Mouse (Mus musculus): ENCODE measurements around the gene Ank3.

Gene Ank3

DNA sequence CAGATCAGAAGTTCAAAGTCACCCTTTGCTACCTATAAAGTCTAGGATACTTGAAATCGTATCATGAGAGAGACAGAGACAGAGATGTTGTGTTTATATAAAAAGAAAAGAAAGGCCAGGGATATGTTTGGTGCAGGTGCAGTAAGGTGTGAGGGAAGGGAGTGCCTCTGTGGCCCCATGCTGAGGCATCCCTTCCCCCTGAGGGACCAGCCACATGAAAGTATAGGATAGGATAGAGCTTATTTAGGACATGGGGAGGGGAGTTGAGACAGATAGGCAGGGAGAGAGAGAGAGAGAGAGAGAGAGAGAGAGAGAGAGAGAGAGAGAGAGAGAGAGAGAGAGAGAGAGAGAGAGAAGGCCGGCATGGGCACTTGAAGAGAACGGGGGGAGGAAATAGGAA, 175.2 kb downstream of the Ank3 start:
- in situ Hi-C loops (cut with MboI) = no loop called here

DNA sequence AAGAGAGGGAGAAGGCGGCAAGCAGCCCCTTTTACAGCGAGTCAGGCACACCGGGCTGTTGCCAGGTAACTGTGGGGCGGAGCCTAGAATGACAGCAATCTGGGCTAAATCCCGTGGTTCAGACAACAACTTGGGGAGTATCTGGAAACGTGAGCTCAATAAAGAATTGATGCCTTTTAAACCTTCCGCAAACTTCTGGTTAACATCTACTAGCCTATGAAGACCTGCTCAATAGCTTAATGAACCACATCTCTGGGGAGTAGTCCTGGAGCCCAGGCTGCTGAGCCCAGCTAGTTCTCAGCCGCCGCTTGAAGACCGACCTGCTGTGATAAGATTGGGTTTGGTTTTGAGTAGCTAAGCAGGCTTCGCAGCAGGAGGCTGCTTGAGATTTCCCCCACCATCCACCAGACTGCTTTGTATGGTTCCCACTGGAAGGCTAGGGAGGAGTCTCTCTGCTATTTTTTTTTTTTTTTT, 175.7 kb downstream of the Ank3 start:
- in situ Hi-C loops (cut with MboI) = no loop called here

DNA sequence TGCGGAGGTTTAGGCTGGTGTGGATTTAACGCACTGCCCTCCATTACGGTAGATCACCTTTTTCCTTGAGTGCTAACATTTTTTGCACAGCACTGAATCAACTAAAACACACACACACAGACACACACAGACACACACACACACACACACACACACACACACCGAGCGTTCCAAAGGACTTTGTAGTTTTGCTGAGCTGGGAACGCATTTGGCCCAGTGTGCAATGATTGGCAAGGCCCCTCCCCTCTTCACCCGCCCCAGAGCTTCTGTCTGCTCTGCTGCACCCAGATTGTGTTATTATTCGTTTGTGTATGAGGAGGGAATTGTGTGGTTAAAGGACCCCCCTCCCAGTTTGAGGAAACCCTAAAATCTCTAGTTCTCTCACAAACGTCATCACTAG, 176.3 kb downstream of the Ank3 start:
- in situ Hi-C loops (cut with MboI) = no loop called here

DNA sequence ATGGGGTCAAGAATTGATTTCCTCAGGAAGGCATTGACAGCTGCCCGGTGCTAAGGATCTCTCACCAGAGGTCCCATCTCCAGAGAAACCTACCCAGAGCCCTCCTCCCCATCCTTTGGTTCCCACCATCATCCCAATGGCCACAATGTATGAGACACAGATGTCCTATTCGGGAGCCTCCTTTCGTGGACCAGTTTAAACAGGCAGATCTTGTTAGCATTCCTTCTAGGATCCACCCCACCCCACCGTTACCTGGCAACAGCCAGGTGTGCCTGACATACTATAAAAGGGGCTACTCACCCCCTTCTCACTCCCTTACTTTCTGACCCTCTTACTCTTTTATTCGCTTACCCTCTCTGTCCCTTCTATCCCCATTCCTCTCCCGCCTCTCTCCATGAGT, 176.9 kb downstream of the Ank3 start:
- in situ Hi-C loops (cut with MboI) = no loop called here

DNA sequence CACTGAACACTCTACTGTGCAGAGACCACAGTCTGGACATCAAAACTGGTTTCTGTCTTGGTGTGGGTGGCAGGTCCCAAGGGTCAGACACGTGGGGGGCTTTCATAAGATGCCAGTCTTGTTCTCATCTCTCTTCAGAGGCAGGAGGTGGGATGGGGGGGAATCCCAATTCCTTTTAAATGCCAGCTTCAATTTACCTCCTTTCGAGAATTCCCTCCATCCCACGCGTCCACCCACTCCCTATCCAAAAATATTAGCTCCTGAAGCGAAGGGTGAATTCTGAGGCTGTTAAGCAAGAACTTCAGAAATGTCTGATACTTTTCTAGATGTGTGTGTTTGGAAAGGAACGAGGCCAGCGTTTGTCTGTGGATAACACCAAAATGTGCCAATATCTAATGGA, 177.7 kb downstream of the Ank3 start:
- in situ Hi-C loops (cut with MboI) = no loop called here

DNA sequence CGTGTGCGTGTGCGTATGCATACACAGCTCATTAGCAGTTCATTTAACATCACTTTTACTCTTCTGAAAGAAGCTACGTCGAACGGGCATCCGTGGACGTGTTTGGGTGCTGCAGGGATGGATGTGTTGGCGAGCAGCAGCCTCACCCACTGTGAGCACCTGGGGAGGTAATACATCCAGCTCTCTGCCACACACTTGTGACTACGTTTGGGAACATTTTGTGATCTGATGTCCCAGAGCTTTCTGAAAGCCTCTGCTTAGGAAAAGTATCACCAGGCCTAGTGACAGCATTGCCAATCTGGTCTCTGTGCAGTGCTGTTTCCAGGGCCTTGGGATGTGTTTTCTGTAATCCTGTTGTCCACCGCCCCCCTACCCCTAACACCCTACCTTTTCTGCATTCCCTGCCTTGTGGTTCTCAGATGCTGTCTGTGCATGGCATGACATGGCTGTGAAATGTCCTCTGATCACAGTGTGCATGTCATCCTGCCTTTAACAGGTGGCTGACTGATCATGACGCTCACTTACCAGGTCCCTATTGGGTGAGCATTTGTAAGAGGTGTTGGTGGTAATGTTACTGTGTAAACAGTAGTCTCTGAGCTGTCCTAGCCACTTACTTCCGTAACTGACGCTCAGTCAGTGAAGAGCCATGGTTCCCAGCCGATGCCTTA, 178.6 kb downstream of the Ank3 start:
- in situ Hi-C loops (cut with MboI) = no loop called here

DNA sequence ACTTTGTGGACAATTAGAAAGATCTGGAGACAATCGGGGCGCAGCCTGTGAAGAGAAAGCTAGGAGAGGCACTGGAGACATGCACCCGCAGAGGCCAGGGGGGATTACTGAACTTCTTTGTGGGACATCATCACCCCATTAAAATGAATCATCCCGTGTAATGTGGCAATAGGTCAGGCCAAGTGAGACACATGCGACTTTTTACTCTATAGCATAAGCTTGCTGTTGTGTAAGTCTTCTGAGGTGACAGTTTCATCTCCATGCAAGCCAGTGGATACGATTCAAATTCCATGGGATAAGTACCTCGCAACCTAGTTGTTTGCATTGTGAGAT, 179.1 kb downstream of the Ank3 start:
- in situ Hi-C loops (cut with MboI) = no loop called here

DNA sequence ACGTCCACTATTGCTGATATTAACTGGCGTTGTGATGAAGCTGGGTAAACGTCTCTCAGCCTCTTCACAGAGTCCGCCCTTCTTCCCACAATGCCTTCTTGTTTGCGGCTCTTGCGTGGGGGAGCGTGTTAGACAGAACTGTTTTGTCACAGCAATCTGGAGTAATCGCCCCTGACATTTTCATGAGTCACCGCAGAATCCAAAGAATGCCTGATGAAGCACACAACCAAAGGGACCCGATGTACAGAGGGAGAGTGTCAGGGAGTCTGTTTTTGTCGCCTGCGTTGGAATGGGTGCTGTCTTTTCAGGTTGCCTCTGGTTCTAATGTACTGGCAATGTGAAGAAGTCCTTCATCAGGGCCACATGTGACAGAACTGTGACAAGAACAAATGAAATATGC, 181.0 kb downstream of the Ank3 start:
- in situ Hi-C loops (cut with MboI) = no loop called here

DNA sequence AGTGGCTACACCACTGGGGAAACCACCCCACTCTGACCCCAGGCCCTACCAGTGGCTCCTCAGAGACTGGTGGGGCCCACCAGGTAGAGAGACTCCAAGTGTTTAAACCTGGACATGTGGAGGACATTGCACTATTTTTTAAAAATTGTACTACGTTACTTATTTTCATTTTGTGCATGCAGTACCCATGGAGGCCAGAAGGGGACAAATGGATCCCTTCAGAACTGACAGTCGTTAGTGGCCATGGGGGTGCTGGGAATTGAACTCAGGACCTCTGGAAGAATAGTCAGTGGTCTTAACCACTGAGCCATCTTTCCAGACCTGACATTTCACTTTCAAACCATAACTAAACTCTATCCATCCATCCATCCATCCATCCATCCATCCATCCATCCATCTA, 183.0 kb downstream of the Ank3 start:
- in situ Hi-C loops (cut with MboI) = no loop called here

DNA sequence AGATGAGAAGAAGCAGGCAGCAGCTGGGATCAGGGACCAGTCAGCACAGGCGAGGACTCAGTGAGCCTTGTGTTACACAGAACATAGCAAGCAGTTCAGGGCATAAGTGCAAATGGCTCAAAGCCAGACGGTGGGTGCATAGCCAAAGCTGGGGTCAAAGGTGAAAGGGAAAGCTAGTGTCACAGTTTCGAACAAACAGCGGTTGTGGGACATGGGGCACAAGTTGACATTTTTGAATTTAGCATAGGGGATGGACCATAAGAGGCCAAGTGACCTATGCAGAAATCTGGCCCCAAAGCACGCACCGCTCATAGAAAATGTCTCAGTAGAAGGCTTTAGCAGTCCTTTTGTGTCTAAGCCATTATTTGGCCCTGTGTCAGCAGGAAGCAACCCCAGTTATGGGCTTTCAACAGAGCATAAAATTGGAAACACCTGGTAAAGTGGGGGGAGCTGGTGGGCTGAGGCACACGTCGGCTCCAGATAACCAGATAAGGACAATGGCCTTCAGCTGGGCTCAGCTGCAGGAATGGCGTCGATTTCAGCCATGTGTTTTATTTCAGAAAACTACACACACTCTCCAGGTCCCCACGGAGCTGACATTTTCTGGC, 185.4 kb downstream of the Ank3 start:
- in situ Hi-C loops (cut with MboI) = no loop called here

DNA sequence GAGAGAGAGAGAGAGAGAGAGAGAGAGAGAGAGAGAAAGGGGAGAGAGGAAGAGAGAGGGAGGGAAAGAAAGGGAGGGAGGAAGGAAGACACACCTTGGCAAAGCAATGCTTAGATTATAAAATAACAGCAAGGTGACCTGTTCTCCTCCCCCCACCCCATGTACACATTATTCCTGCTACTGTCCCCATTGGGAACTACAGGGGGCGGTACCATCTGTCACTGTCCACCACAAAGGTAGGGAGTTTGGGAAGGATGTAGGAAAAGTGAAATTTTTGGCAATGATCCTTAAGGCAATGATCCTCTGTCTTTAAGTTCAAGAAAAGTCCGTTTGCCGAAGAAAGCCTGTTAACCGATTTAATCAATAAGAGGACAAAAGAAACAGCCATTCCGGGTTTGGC, 186.0 kb downstream of the Ank3 start:
- in situ Hi-C loops (cut with MboI) = no loop called here

DNA sequence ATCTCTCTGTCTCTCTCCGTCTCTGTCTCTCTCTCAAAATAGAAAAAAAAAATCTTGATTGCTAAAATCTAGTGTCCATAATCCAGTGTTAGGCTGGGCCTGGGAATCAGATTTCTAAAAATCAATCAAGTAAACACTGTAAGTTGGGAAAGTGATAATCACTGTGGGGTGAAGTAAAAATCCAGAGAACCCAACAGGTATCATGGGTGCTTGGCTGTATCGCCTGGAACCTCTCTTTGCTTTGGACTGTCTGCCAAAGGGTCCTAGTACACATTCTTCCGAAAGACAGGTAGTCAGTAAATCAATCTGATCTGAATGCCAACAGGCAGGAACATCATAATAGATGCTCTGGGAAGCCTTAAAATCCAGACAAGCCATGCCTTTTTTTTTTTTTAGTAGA, 186.7 kb downstream of the Ank3 start:
- in situ Hi-C loops (cut with MboI) = no loop called here

DNA sequence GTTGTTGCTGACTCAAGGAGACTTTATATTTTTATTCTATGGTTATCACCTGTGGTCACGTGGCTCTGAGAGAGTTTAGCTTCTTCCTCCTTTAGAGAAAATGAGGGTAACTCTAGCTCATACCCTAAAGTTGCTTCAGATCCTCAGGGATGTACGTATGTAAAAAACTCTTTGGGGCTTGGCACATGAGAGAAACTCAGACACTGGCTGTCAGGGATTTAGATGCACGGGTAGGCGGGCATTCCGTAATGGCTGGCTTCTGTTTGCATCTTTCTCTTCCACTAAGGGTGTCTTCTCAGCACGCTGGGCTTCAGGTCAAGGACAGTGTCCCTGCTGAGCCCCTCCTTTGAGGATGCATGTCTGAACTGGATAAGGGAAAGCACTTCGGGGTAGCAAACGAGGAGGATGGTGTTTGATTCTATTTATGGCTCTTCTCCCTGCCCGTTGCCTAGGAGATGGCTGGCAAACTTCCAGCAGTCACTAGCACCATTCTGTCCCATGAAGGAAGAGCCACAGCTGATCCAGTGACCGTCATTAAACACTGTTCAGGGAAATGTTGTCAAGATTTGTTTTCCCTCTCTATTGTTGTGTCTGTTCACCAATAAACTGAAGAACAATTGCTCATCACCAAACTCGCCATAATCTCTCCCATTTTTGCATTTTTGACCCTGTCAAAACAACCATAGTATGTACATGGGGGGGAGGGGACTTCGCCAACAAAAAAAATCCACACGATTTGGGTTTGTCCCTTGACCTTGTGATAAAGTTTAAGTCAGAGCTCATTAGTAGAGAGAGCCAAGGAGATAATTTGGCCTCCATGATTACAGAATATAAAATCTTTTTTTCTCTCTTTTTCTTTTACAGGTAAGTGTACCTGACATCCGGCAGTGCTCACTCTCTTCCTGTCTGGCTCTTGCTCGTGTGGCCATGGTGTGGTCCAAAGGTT, 195.9 kb downstream of the Ank3 start:
- in situ Hi-C loops (cut with MboI) = no loop called here

DNA sequence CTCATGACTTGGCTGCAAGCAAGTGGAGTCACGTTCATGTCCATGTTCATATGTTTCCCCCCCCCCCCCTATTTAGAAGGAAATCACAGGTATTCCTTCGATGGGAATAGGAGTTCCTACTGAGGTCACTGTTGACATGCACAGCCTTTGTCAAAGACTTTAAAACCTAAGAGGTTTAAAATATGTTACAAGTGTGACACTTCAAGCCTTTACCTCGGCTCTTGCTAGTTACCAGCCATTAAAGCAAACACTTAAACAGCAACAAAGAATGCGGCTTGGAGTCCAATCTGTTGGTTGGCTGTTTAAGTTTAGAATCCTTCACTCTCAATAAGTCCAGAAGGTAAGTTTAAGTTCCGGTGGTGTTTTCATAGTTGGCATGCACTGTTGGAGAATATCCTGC, 196.9 kb downstream of the Ank3 start:
- in situ Hi-C loops (cut with MboI) = no loop called here

DNA sequence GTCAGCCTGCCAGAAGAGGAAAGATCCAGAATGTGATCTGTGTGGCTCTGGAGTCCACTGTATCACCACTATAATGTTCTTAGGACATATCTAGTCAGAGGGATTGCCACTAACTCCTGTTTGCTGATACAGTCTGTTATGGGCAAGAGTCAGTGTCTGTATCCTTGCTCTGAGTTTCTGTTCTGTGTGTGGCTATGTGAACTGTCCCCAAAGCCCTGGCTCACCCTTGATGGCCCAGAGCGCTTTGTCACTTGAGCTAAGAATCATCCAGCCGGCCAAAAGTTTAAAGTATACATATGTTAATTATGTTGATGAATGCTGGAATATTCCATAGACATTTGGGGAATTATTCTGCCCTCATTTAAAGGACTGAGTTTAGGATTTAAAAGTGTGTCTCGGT, 202.9 kb downstream of the Ank3 start:
- in situ Hi-C loops (cut with MboI) = no loop called here

DNA sequence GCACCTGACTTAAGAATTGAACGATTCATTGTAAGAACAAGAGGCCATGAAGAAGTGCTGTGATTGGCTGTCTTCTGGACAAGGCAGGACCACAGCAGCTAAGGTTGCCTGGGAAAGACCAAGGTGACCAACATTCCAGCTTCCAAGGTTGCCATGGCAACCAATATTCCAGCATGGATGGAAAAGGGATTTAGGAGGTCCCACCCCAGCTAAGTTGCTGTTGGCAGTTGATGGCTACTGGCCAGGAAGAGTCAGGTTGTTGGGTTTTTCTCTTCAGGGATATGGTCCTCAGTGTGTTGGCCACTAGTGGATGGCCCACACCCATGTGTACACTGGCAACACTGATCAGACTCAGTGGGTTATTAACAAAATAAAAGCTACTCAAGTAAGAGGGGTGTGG, 204.1 kb downstream of the Ank3 start:
- in situ Hi-C loops (cut with MboI) = no loop called here

DNA sequence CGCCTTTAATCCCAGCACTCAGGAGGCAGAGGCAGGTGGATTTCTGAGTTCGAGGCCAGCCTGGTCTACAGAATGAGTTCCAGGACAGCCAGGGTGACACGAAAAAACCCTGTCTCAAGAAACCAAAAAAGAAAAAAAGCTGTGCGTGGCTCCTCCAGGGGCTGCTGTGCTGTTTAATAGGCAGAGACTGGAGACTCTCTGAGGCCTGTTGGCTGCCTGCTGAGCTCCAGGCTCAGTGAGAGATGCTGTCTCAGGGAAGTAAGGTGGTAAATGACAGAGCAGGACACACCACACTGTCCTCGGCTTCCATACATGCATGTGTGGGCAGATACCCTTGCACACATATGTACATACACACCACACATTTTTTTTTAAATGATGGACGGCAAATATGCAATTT, 206.0 kb downstream of the Ank3 start:
- in situ Hi-C loops (cut with MboI) = no loop called here

DNA sequence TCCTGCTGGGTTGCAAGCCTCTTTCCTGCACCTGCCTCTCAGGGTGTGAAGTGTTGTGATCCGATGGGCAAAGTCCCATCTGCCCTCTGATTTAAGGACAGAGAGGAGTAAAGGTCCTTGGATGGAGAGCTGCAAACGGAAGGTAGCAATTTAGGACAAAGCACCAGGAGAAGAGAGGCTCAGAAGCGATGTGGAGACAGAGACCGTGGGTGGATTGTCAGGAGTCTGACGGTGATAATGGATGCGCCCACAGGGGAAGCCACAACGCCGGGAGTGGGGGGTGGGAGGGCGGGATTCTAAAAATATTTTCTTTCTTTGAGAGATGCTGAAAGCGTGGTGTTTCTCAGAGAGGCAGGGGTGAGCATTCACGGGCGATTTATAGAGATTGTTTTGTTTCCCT, 206.6 kb downstream of the Ank3 start:
- in situ Hi-C loops (cut with MboI) = no loop called here

DNA sequence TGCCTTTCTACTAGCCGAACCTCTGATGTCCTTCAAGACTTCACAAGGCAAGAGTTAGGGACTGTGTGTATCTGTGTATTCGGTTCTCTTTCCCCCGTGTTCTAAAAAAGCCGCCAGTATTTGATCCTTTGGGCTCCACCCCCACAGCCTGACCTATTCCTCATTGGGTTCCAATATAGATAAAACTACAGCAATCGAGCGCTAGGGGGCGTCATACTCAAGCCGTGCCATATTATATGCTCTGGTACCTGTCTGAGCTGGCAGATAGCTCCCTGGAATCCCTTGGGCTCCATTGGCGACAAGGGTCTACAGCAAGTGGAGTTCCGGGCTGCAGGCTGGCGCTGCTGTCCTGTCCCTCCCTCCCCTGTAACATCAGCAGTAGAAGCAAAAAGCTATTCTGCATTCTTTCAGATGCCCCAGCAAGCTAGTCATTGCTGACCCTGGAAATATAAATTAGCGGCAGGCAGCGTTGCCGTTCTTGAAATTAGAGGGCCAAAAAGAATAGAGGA, 209.1 kb downstream of the Ank3 start:
- in situ Hi-C loops (cut with MboI) = no loop called here

DNA sequence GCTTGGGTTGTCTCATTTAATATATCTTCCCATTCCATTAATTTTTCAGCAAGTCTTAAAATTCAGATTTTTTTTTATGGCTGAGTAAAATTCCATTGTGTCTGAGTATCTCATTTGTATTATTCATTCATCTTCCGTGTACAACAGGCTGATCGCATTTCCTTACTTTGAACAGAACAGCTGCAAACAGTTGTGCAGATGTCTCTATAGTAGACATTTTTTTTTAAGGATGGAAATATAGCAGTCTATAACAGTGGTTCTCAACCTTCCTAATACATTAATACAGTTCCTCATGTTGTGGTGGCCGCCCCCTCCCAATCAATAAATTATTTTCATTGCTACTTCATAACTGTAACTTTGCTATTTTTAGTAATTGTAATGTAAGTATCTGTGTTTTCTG, 212.7 kb downstream of the Ank3 start:
- in situ Hi-C loops (cut with MboI) = no loop called here

DNA sequence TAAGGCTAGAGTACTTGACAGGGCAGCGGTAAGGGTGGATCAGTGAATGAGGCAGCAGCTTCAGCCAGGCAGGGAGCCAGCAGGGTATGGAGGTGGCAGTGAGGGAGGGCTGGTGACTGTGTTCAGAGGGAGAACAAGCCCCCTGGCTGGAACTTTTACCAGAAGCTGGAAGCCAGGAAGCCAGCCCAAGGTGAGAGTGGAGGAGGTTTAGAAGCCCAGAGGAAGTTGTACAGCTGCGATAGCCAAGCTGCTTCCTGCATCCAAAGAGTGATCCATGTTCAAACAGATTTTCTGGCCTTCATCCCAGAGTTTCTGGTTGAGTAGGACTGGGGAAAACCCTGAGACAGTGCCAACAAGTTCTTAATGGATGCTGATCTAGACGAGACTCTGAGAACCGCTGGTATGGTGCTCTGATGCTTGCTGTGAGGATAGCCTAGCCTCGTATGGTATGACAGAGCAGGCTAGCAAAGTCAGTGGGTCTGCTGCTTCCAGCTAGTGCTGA, 213.3 kb downstream of the Ank3 start:
- in situ Hi-C loops (cut with MboI) = no loop called here

DNA sequence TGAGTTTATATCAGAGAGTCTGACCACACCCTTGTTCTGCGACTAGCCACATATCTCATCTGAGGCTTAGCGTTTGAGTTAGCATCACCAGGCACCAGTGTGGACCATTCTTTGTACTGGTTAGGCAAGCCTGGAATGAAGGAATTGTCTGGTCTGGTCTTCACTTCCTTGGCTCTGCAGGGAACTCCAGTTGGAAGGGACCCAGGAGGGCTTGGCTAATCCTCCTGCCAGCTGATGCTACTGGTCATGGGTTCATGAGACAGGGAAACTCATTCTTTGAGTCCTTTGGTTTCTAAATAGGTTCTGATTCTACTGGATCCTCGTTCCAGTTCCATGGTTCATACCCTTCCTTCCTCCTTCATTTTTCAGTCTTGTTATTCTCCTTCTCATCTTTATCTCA, 218.4 kb downstream of the Ank3 start:
- in situ Hi-C loops (cut with MboI) = no loop called here
